Mouse (Mus musculus) midbrain, embryonic 11.5 days (tissue): ENCODE results near the gene Syne1. TPM values are rescaled to one million over a fixed set of nuclear protein-coding genes. Genes with fewer than 3 reads are reported as not detected.
A peak's percentile ranks its signal among the peaks of the same experiment; 100 is the strongest.

Source experiments
- ATAC-seq: fragments of 200-750 bp; cut with Nextera tagmentation; 2 replicates; pipeline ENCODE4 v1.8.0; 2017; ENCODE audit warnings: moderate TSS enrichment, moderate library complexity; ENCODE audit not compliant: low FRiP score
- DNase-seq: peaks from one replicate; pipeline ENCODE4 v3.0.0; 2015; ENCODE audit warnings: low spot score; ENCODE audit errors: missing footprints
- H3K27ac ChIP-seq: fragments of 300-500 bp; sonication (generic); 2 replicates; pipeline ENCODE4 v1.5.1; 2014; ENCODE audit warnings: low read depth, low read length
- H3K27me3 ChIP-seq: fragments of 300-500 bp; sonication (generic); 2 replicates; pipeline ENCODE4 v1.6.1; 2014; ENCODE audit warnings: mild to moderate bottlenecking, low read length, moderate library complexity, mixed read lengths; ENCODE audit not compliant: control insufficient read depth, insufficient read depth
- H3K36me3 ChIP-seq: fragments of 300-500 bp; sonication (generic); 2 replicates; pipeline ENCODE4 v1.6.1; 2014; ENCODE audit warnings: mild to moderate bottlenecking, low read length, moderate library complexity, mixed read lengths; ENCODE audit not compliant: control insufficient read depth, insufficient read depth
- H3K4me1 ChIP-seq: fragments of 300-500 bp; sonication (generic); 2 replicates; pipeline ENCODE4 v1.6.1; 2014; ENCODE audit warnings: low read length; ENCODE audit not compliant: control insufficient read depth, insufficient read depth
- H3K4me2 ChIP-seq: fragments of 300-500 bp; sonication (generic); 2 replicates; pipeline ENCODE4 v1.6.1; 2014; ENCODE audit warnings: mild to moderate bottlenecking, moderate library complexity
- H3K4me3 ChIP-seq: fragments of 300-500 bp; sonication (generic); 2 replicates; pipeline ENCODE4 v1.5.1; 2014; ENCODE audit warnings: low read depth, low read length
- H3K9ac ChIP-seq: fragments of 300-500 bp; sonication (generic); 2 replicates; pipeline ENCODE4 v1.6.1; 2014; ENCODE audit warnings: low read length
- H3K9me3 ChIP-seq: fragments of 300-500 bp; sonication (generic); 2 replicates; pipeline ENCODE4 v1.6.1; 2016; ENCODE audit warnings: low read length; ENCODE audit not compliant: control insufficient read depth
- WGBS: fragments of 180-500 bp; shearing (Covaris S2); extraction: QIAGEN DNeasy Blood & Tissue Kit; methylation state at CpG from one replicate; pipeline ENCODE4 v1.1.7; 2014; 5-methylcytosine and 5-hydroxymethylcytosine counted together
- polyA plus RNA-seq: library from polyadenylated mRNA; unstranded; fragments of >200 nt; fragmentation: Nextera tagmentation; extraction: Ambion mirVana; gene quantifications from 2 replicates; pipeline ENCODE4 v1.2.1, GENCODE M21; 2014

Gene Syne1
- polyA plus RNA-seq, 1 experiment from 2014 or later = 2.9 TPM

DNA sequence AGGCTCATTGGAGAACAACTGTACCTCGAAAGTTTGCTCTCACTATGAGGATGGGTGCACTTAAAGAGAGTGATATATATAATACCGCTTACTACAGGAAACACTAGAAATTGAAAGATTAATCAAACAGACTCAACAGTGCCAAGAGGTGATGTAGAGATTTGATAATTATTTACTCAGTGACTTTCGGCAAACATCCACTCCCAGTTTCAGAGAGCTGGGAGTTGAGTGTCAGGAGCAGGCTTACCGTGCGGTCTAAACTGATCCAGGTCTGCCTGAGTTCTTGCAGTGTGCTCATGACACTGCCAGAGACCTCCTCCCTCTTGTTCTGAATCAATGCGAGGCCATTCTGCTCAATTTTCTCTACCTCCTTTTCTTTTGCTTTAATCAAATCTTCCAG, 434.6 kb downstream of the Syne1 start:
- Histone ChIP-seq H3K9me3 (no peaks in the 10 kb centered on the region), H3K4me3 (no peak overlapping the region), H3K27ac (no peak overlapping the region), H3K27me3 (no peaks in the 10 kb centered on the region), H3K36me3 (no peaks in the 10 kb centered on the region), H3K4me1 (no peaks in the 10 kb centered on the region), H3K4me2 (no peak overlapping the region), H3K9ac (no peak overlapping the region)
- DNase-seq = peak; percentile 17
- ATAC-seq = no peak
- WGBS = 88% methylated on average over 6 of the region's 6 CpGs

- no peak overlapping the region for H3K4me2 ChIP-seq
- 90% methylated on average over 5 of the region's 5 CpGs for WGBS
- no peak for ATAC-seq
Measured at GRCm38 (mm10) chr10:5116155-5116554, 435.1 kb downstream of the Syne1 start.

DNA sequence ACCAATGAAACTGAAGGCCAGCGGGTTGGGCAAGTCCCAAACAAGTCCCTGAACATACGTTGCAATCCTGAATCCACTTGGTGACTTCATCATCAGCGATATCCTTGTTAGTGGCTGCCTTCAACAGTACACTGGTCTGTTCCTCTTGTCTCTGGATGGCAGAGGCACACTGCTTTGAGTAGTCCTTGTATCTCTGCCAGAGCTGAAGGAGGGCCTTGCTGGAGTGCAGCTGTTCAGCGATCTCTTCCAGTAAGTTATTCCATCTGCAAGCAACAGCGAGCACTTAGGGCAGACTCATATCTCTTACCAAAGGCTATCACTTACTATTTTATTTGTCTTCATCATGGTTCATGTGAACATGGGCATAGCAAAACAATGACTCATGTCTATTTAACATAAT, 440.5 kb downstream of the Syne1 start:
- no peak overlapping the region for H3K4me3 ChIP-seq
- no peaks in the 10 kb centered on the region for H3K4me1 ChIP-seq
- H3K9me3 ChIP-seq = no peaks in the 10 kb centered on the region
- no peak overlapping the region for H3K9ac ChIP-seq
- no peak overlapping the region for H3K27ac ChIP-seq
- DNase-seq (peak; percentile 47), ATAC-seq (no peak)
- WGBS = 93% methylated on average over 5 of the region's 5 CpGs
- H3K4me2 ChIP-seq = no peak overlapping the region
- H3K36me3 ChIP-seq = no peaks in the 10 kb centered on the region
- H3K27me3 ChIP-seq = no peaks in the 10 kb centered on the region

More at GRCm38 (mm10) chr10:5116155-5116554, 435.1 kb downstream of the Syne1 start:
- Histone ChIP-seq H3K9me3 (no peaks in the 10 kb centered on the region), H3K27me3 (no peaks in the 10 kb centered on the region), H3K4me3 (no peak overlapping the region), H3K9ac (no peak overlapping the region), H3K4me1 (no peaks in the 10 kb centered on the region), H3K36me3 (no peaks in the 10 kb centered on the region), H3K27ac (no peak overlapping the region)
- peak; percentile 56 for DNase-seq

DNA sequence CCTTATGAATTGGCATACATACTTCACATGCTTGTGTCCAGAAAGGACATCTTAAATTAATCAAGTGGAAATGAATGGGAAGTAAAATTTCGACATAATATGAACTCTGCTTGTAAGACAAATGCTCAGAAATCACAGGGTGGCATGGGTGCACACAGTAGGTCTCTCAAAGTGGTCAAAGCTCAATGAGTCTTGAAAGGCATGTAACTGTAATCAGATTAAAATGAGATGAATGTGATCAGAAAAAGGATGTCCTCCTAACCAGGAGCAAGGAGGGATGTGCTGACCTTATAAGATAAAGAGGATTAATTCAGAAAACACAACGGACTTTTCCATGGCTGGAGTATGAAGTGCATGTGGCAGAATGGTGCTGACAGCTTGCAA, 453.5 kb downstream of the Syne1 start:
- Histone ChIP-seq H3K9ac (no peak overlapping the region), H3K27me3 (no peaks in the 10 kb centered on the region), H3K4me3 (no peak overlapping the region), H3K4me2 (no peak overlapping the region), H3K27ac (no peak overlapping the region), H3K36me3 (no peaks in the 10 kb centered on the region), H3K9me3 (no peaks in the 10 kb centered on the region), H3K4me1 (no peaks in the 10 kb centered on the region)
- peak; percentile 53 for DNase-seq
- no peak for ATAC-seq
- WGBS = 69% methylated on average over 2 of the region's 2 CpGs

DNA sequence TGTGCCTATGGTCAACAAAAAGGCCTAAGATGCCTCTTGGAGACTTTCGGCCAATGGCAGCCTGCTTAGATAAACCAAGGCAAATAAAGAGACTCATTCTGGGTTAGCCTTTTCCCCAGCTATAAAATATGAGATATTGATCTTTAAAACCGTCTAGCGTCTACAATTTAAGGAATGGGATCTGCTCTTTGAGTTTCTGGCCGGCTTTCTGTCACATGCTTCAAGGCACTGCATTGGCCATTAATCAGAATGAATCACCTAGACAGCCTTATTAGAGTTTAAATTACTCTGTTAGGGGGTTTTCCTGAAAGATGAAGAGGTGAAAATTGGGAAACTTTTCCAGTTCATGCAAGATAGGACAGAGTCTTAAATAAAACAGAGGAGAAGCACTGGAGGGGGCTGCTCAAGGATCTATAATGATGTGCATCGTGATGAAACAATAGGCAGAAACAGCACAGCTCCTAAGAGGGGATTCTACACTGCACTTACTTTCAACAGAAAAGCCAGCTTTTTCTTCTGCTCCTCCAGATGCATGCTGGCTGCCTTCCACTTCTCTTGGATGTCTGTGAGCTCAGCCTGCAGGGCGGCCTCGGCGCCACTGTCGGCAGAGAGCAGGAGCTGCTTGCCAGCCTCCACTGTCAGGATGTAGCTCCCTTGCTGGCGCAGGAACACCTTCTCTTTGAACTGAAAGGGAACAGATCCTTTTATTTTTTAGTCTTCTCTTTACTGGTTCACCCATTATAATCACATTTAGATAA, 454.1 kb downstream of the Syne1 start:
- WGBS = 86% methylated on average over 10 of the region's 10 CpGs
- H3K27me3 ChIP-seq = no peaks in the 10 kb centered on the region
- DNase-seq (peak; percentile 19), ATAC-seq (no peak)
- H3K27ac ChIP-seq = no peak overlapping the region
- H3K4me1 ChIP-seq = no peaks in the 10 kb centered on the region
- H3K4me2 ChIP-seq = no peak overlapping the region
- no peak overlapping the region for H3K9ac ChIP-seq
- no peaks in the 10 kb centered on the region for H3K36me3 ChIP-seq
- H3K9me3 ChIP-seq = no peaks in the 10 kb centered on the region
- no peak overlapping the region for H3K4me3 ChIP-seq

DNA sequence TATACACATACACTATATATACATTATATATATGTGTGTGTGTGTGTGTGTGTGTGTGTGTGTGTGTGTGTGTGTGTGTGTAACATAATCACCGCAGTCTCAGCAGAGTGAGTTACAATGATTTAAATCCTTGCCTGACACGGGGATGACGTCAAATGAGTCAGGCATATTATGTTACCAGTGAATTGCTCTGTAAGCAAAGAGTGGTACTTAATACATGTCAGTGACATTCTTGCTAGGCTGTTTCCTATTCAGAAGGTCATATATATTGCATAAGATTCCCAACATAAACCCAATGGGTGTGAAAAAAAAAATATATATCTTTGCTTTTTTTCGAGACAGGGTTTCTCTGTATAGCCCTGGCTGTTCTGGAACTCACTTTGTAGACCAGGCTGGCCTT, 462.1 kb downstream of the Syne1 start:
- no peak overlapping the region for H3K4me3 ChIP-seq
- no peak overlapping the region for H3K27ac ChIP-seq
- WGBS = 94% methylated on average over 4 of the region's 4 CpGs
- H3K9ac ChIP-seq = no peak overlapping the region
- no peaks in the 10 kb centered on the region for H3K4me1 ChIP-seq
- ATAC-seq (no peak), DNase-seq (peak; percentile 60)
- no peaks in the 10 kb centered on the region for H3K36me3 ChIP-seq
- H3K9me3 ChIP-seq = no peaks in the 10 kb centered on the region
- no peak overlapping the region for H3K4me2 ChIP-seq
- no peaks in the 10 kb centered on the region for H3K27me3 ChIP-seq

GRCm38 (mm10) chr10:5087336-5087735, 463.9 kb downstream of the Syne1 start:
- no peaks in the 10 kb centered on the region for H3K9me3 ChIP-seq
- no peaks in the 10 kb centered on the region for H3K4me1 ChIP-seq
- peak; percentile 53 for DNase-seq
- no peaks in the 10 kb centered on the region for H3K27me3 ChIP-seq
- no peak overlapping the region for H3K27ac ChIP-seq
- 86% methylated on average over 7 of the region's 7 CpGs for WGBS
- H3K4me2 ChIP-seq = no peak overlapping the region
- H3K4me3 ChIP-seq = no peak overlapping the region
- ATAC-seq = no peak
- H3K9ac ChIP-seq = no peak overlapping the region
- H3K36me3 ChIP-seq = no peaks in the 10 kb centered on the region

- Histone ChIP-seq H3K4me2 (no peak overlapping the region), H3K4me1 (no peaks in the 10 kb centered on the region), H3K9ac (no peak overlapping the region), H3K27me3 (no peaks in the 10 kb centered on the region), H3K36me3 (no peaks in the 10 kb centered on the region), H3K9me3 (no peaks in the 10 kb centered on the region), H3K4me3 (no peak overlapping the region), H3K27ac (no peak overlapping the region)
- ATAC-seq (no peak), DNase-seq (peak; percentile 2)
- WGBS = 94% methylated on average over 6 of the region's 6 CpGs
Measured at GRCm38 (mm10) chr10:5086329-5086728, 465.0 kb downstream of the Syne1 start.

GRCm38 (mm10) chr10:5085792-5086191, 465.5 kb downstream of the Syne1 start:
- Histone ChIP-seq H3K9ac (no peak overlapping the region), H3K4me3 (no peak overlapping the region), H3K27ac (no peak overlapping the region), H3K36me3 (no peaks in the 10 kb centered on the region), H3K4me2 (no peak overlapping the region), H3K9me3 (no peaks in the 10 kb centered on the region), H3K27me3 (no peaks in the 10 kb centered on the region), H3K4me1 (no peaks in the 10 kb centered on the region)
- WGBS = 89% methylated on average over 5 of the region's 5 CpGs
- DNase-seq = peak; percentile 8
- ATAC-seq = no peak
